Comparison of ENCODE assay signal across 16 mouse cellular contexts in genomic region chr12:116776447-116776846, GRCm38 (mm10).
DNase-seq lines count a peak whose midpoint lies in the region.
"Had no signal": no experiment of that assay in that cellular context is flagged by ENCODE, and none has a peak within 500 bp of the region (broad histone marks: within the 10 kb centered on the region; RNA-seq: fewer than 3 reads in every experiment).

No protein-coding gene starts in this region.

- DNase-seq in heart, adult 18-20 months: peak; percentile 5 to 6
- DNase-seq in heart, postnatal 36 days: no peak
- peak; percentile 26 for DNase-seq in fat pad, adult 2 months (ENCODE audit: extremely low read depth, low read depth, low spot score)
- DNase-seq in heart, postnatal 10 days: peak; percentile 20 to 21
- peak; percentile 52 for DNase-seq in lung, postnatal 10 days
- no peak for DNase-seq in ovary, postnatal 14 days (ENCODE audit: low spot score)
- DNase-seq in layer of hippocampus, adult 9-11 months: no peak
- DNase-seq in cerebellum, adult 18-20 months: no peak
- DNase-seq: adrenal gland, adult 8-10 months; cerebellum, adult 9-10 months; kidney, adult 8-10 months; kidney, postnatal 4 days; liver; right cerebral cortex, postnatal 4 days; thymus, adult 18-20 months; thymus, postnatal 25 days had no signal

- intact Hi-C loops in heart, postnatal 36 days (cut with DNase I): no loop called here
- intact Hi-C loops in heart, postnatal 10 days (cut with DNase I): no loop called here

Comparison
In these comparisons a context has a peak if more than half of its experiments do, and no peak if none do; other contexts are left out.
1. DNase-seq: peak in heart, adult 18-20 months (2 of 2), fat pad, adult 2 months (single experiment), heart, postnatal 10 days (2 of 2) and lung, postnatal 10 days (single experiment); none in heart, postnatal 36 days (0 of 2), ovary, postnatal 14 days (single experiment), layer of hippocampus, adult 9-11 months (single experiment) and cerebellum, adult 18-20 months (0 of 2).